Mouse (Mus musculus) testis, adult 2 months (tissue): ENCODE measurements at regions not wholly inside any gene's neighbourhood (a gene's known extent, or its start where the extent isn't known, plus 50 kb on each side); places are given as distances from the start of the nearest gene placed in this dataset.

Experiments used
- CTCF ChIP-seq: fragments of 200-500 bp; IDR thresholded peaks from 2 replicates; pipeline ENCODE4 v1.5.1; 2012; ENCODE audit warnings: low read depth, mild to moderate bottlenecking, inconsistent platforms, low read length, moderate library complexity; ENCODE audit not compliant: control insufficient read depth, insufficient read depth, insufficient replicate concordance
- POLR2A ChIP-seq: fragments of 200-500 bp; IDR thresholded peaks from 2 replicates; pipeline ENCODE4 v1.6.1; 2012; ENCODE audit warnings: low read depth, mild to moderate bottlenecking, inconsistent platforms, low read length, moderate library complexity; ENCODE audit not compliant: control insufficient read depth

DNA sequence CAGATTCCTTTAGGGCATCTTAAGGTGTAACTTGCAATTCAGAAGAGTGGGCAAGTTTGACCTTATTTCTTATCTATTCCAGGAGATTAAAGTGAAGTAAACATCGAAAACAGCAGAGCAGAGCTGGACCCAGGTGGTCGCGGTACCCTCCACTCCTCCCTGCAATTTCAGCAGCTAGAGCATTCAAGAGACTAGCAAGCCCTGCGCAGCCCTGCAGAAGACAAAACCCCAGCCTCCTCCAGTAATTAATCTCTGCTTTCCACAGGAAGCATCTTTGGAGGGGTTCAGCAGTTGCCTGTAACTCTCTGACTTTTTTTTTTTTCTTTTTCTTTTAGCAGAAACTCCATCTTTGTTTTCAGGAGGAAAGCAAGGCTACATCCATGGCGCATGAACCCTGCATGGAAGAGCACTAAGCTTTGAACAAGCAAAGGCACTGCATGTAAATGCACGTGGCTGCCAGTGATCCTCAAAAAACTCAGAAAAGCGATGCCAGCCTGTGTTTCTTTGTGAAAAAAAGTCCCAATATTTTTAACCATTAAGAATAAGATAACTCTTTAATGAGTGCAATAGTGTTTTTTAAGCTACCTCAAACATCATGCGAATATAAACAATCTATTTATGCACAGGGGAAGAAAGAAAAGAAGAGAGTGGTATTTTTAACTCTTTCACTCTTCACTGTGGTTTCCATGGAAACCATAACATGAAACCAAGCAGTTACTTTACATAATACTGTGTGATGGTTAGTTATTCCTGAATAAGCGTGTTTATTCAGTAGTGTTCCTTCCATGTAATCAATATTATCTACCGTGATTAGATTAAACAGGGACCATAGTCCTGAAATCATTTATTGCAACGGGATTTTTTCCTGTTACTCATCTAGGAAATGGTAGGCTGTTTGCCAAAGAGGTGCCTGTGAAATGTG, 160.6 kb upstream of the Prkcq start:
- TF ChIP-seq POLR2A (no peak), CTCF (no peak)
